Mouse (Mus musculus): ENCODE results near the gene Tra2b. TPM values are rescaled to one million over a fixed set of nuclear protein-coding genes. Genes with fewer than 3 reads are reported as not detected.
"Not testable (repeated sequence)": the region's sequence is repeated elsewhere in the genome, so short reads cannot be mapped to it uniquely, and the experiment has no call there.

Gene Tra2b
- total and polyA plus RNA-seq, 2 experiments, result 12.8 to 53.4 TPM

- TF ChIP-seq CTCF (IDR thresholded peaks at IDR 0.05; ENCODE audit: low read depth, low read length), result no peak
- TF ChIP-seq POLR2A (IDR thresholded peaks at IDR 0.05; ENCODE audit: extremely low read depth, insufficient read depth, low read length), result no peak
- Histone ChIP-seq H3K79me2 (ENCODE audit: control insufficient read depth, insufficient read depth, low read length) (no peaks in the 10 kb centered on the region), H3K27ac (replicated peaks; ENCODE audit: insufficient read depth, low read depth, low read length) (no peak overlapping the region), H3K4me1 (ENCODE audit: control insufficient read depth, insufficient read depth, low read length) (no peaks in the 10 kb centered on the region), H3K27me3 (ENCODE audit: control insufficient read depth, insufficient read depth, low read length) (no peaks in the 10 kb centered on the region), H3K4me3 (ENCODE audit: insufficient read depth, low read depth, low read length) (no peak overlapping the region), H3K36me3 (ENCODE audit: control insufficient read depth, insufficient read depth, low read length) (peaks cover 33% of the 10 kb centered on the region), H3K9ac (ENCODE audit: low read depth, low read length) (no peak overlapping the region)
- DNase-seq (ENCODE audit: extremely low read depth, low read depth, low spot score), result no peak
- WGBS, result 84% methylated on average over 6 of the region's 6 CpGs
Measured at GRCm38 (mm10) chr16:22241376-22242238, 24.2 kb downstream of the Tra2b start.

GRCm38 (mm10) chr16:22240856-22241255 is 24.9 kb downstream of the Tra2b start:
- WGBS, result 96% methylated on average over 5 of the region's 5 CpGs
- Histone ChIP-seq H3K9ac (ENCODE audit: low read depth, low read length) (no peak overlapping the region), H3K4me1 (ENCODE audit: control insufficient read depth, insufficient read depth, low read length) (no peaks in the 10 kb centered on the region), H3K36me3 (ENCODE audit: control insufficient read depth, insufficient read depth, low read length) (peaks cover 33% of the 10 kb centered on the region), H3K79me2 (ENCODE audit: control insufficient read depth, insufficient read depth, low read length) (no peaks in the 10 kb centered on the region), H3K27me3 (ENCODE audit: control insufficient read depth, insufficient read depth, low read length) (no peaks in the 10 kb centered on the region), H3K27ac (replicated peaks; ENCODE audit: insufficient read depth, low read depth, low read length) (no peak overlapping the region), H3K4me3 (ENCODE audit: insufficient read depth, low read depth, low read length) (no peak overlapping the region)
- TF ChIP-seq POLR2A (IDR thresholded peaks at IDR 0.05; ENCODE audit: extremely low read depth, insufficient read depth, low read length) (no peak), CTCF (IDR thresholded peaks at IDR 0.05; ENCODE audit: low read depth, low read length) (no peak)
- DNase-seq (ENCODE audit: extremely low read depth, low read depth, low spot score), result no peak

- TF ChIP-seq CTCF (IDR thresholded peaks at IDR 0.05; ENCODE audit: low read depth, low read length), result no peak
- no peak for TF ChIP-seq POLR2A (IDR thresholded peaks at IDR 0.05; ENCODE audit: extremely low read depth, insufficient read depth, low read length)
- 96% methylated on average over 2 of the region's 2 CpGs for WGBS
- no peak for DNase-seq (ENCODE audit: extremely low read depth, low read depth, low spot score)
- Histone ChIP-seq H3K27me3 (ENCODE audit: control insufficient read depth, insufficient read depth, low read length) (no peaks in the 10 kb centered on the region), H3K79me2 (ENCODE audit: control insufficient read depth, insufficient read depth, low read length) (no peaks in the 10 kb centered on the region), H3K4me1 (ENCODE audit: control insufficient read depth, insufficient read depth, low read length) (no peaks in the 10 kb centered on the region), H3K9ac (ENCODE audit: low read depth, low read length) (no peak overlapping the region), H3K27ac (replicated peaks; ENCODE audit: insufficient read depth, low read depth, low read length) (no peak overlapping the region), H3K4me3 (ENCODE audit: insufficient read depth, low read depth, low read length) (no peak overlapping the region), H3K36me3 (ENCODE audit: control insufficient read depth, insufficient read depth, low read length) (peaks cover 27% of the 10 kb centered on the region)
Measured at GRCm38 (mm10) chr16:22239978-22240377, 25.8 kb downstream of the Tra2b start.

GRCm38 (mm10) chr16:22238928-22239620 is 26.7 kb downstream of the Tra2b start:
- peak; percentile 35 for DNase-seq (ENCODE audit: extremely low read depth, low read depth, low spot score)
- Histone ChIP-seq H3K36me3 (ENCODE audit: control insufficient read depth, insufficient read depth, low read length) (peaks cover 20% of the 10 kb centered on the region), H3K4me1 (ENCODE audit: control insufficient read depth, insufficient read depth, low read length) (no peaks in the 10 kb centered on the region), H3K9ac (ENCODE audit: low read depth, low read length) (no peak overlapping the region), H3K27me3 (ENCODE audit: control insufficient read depth, insufficient read depth, low read length) (no peaks in the 10 kb centered on the region), H3K4me3 (ENCODE audit: insufficient read depth, low read depth, low read length) (no peak overlapping the region), H3K79me2 (ENCODE audit: control insufficient read depth, insufficient read depth, low read length) (no peaks in the 10 kb centered on the region), H3K27ac (replicated peaks; ENCODE audit: insufficient read depth, low read depth, low read length) (no peak overlapping the region)
- TF ChIP-seq CTCF (IDR thresholded peaks at IDR 0.05; ENCODE audit: low read depth, low read length) (no peak), POLR2A (IDR thresholded peaks at IDR 0.05; ENCODE audit: extremely low read depth, insufficient read depth, low read length) (no peak)
- WGBS, result 39% methylated on average over 4 of the region's 4 CpGs

GRCm38 (mm10) chr16:22238402-22238801 is 27.4 kb downstream of the Tra2b start:
- not testable (repeated sequence) for H3K79me2 ChIP-seq (ENCODE audit: control insufficient read depth, insufficient read depth, low read length); H3K4me1 ChIP-seq (ENCODE audit: control insufficient read depth, insufficient read depth, low read length); H3K4me3 ChIP-seq (ENCODE audit: insufficient read depth, low read depth, low read length); H3K27ac ChIP-seq (replicated peaks; ENCODE audit: insufficient read depth, low read depth, low read length); DNase-seq (ENCODE audit: extremely low read depth, low read depth, low spot score); H3K9ac ChIP-seq (ENCODE audit: low read depth, low read length); H3K27me3 ChIP-seq (ENCODE audit: control insufficient read depth, insufficient read depth, low read length)
- WGBS, result 78% methylated on average over 4 of the region's 4 CpGs
- peaks cover 15% of the 10 kb centered on the region for H3K36me3 ChIP-seq (ENCODE audit: control insufficient read depth, insufficient read depth, low read length)

GRCm38 (mm10) chr16:22236814-22237213 is 29.0 kb downstream of the Tra2b start:
- H3K79me2 ChIP-seq (ENCODE audit: control insufficient read depth, insufficient read depth, low read length), result no peaks in the 10 kb centered on the region
- H3K36me3 ChIP-seq (ENCODE audit: control insufficient read depth, insufficient read depth, low read length), result no peaks in the 10 kb centered on the region
- peak; percentile 32; the same call in 1 of the 2 replicates for TF ChIP-seq CTCF (IDR thresholded peaks at IDR 0.05; ENCODE audit: low read depth, low read length)
- TF ChIP-seq POLR2A (IDR thresholded peaks at IDR 0.05; ENCODE audit: extremely low read depth, insufficient read depth, low read length), result no peak
- H3K27ac ChIP-seq (replicated peaks; ENCODE audit: insufficient read depth, low read depth, low read length), result no peak overlapping the region
- no peak for DNase-seq (ENCODE audit: extremely low read depth, low read depth, low spot score)
- H3K9ac ChIP-seq (ENCODE audit: low read depth, low read length), result no peak overlapping the region
- WGBS, result 93% methylated on average over 16 of the region's 16 CpGs
- no peak overlapping the region for H3K4me3 ChIP-seq (ENCODE audit: insufficient read depth, low read depth, low read length)
- H3K27me3 ChIP-seq (ENCODE audit: control insufficient read depth, insufficient read depth, low read length), result no peaks in the 10 kb centered on the region
- H3K4me1 ChIP-seq (ENCODE audit: control insufficient read depth, insufficient read depth, low read length), result no peaks in the 10 kb centered on the region
